Mouse (Mus musculus): ENCODE data around the gene Spock1. TPM values are rescaled to one million over a fixed set of nuclear protein-coding genes. Genes with fewer than 3 reads are reported as not detected.

Spock1 gene
- total RNA-seq, 2 experiments from 2014 or later = 0.43 to 0.67 TPM

- no peak for DNase-seq
- intact Hi-C loops (cut with DNase I) = no loop called here
Measured at GRCm38 (mm10) chr13:57431815-57432214, 476.3 kb downstream of the Spock1 start.

DNA sequence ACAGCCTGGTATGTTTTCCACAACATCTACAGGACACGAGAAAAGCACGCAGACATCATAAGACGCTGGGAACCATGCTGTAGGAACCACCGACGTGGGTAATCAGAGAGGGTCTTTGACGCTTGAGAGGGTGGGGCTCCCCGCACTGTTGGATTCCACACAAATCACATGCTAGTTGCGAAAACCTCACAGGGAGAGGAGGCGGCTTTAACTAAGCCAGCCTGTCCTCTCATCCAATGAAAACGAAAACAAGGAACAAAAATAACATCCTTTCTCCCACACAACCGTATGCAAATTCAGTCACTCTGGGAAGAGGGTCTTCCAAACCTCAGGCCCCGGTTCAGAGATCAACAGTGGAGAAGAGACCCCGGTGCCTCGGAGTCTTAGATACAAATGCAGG lies 479.3 kb downstream of the Spock1 start:
- intact Hi-C loops (cut with DNase I) = no loop called here
- no peak for DNase-seq

GRCm38 (mm10) chr13:57418781-57419180 lies 489.4 kb downstream of the Spock1 start:
- intact Hi-C loops (cut with DNase I) = no loop called here
- DNase-seq = no peak

GRCm38 (mm10) chr13:57414716-57415115 lies 493.4 kb downstream of the Spock1 start:
- no peak for DNase-seq
- intact Hi-C loops (cut with DNase I) = no loop called here

GRCm38 (mm10) chr13:57407666-57408065 lies 500.5 kb downstream of the Spock1 start:
- DNase-seq = no peak
- intact Hi-C loops (cut with DNase I) = no loop called here

DNA sequence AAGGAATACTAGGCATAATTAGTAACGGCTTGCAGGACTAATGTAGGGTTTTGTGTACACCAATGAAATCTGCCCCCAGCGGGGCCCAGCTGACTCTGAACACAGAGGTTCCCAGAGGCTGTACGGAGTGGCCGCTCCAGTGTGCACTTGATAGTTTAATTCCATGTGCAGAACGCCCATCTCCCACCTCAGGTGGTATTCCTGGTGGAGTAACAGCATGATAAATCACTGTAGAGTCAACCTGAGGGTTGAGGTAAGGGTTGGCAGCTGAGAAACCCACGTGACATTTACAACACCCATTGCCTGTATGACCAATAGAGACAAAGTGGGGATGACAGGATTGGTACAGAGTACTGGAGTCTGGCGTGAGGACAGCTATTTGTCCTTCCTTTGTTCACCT lies 505.7 kb downstream of the Spock1 start:
- no peak for DNase-seq
- intact Hi-C loops (cut with DNase I) = no loop called here

DNA sequence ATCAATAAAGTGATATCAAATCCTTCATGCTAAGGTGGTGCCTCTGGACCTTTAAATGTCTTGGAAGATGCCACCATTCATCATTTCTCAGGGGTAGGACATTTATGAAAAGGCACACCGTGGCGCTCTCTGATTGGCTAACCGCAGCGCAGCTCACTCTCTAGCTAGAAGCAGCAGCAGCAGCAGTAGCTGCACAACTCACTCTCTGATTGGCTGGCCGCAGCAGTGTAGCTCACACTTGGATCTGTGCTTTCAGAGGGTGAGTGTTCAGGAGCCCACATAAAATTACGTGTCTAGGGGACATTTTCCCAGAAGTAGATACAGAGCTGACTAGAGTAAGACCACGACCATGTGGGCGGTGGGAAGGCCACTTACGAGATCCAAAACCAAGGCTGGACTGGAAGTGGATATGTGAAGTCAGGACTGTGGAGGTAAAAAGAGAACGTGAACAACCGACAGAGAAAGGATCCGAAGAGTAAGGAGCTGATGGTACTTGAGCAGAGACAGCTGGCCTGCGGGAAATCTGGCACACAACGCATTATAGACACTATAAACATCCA lies 535.9 kb downstream of the Spock1 start:
- intact Hi-C loops (cut with DNase I) = no loop called here
- DNase-seq = no peak

Other genes starting within 250 kb of the Spock1 start
- gene Klhl3, start 205.3 kb upstream of the Spock1 start, total RNA-seq (2021) = 1 to 10 TPM; 4.3 to 4.8 TPM
- gene Hnrnpa0, start 220.2 kb upstream of the Spock1 start, total RNA-seq (2021) = 100 to 1,000 TPM; 139 to 141 TPM
- 10 to 100 TPM; 21.3 to 22.0 TPM for gene Idnk, start 249.3 kb upstream of the Spock1 start, total RNA-seq (2021)